Mouse (Mus musculus) kidney, adult 2 months (tissue): ENCODE data around the gene Dock4.

Experiments
- CTCF ChIP-seq: fragments of 200-500 bp; conservative IDR thresholded peaks from 2 replicates; pipeline ENCODE4 v1.5.1; 2011; ENCODE audit warnings: low read depth, mild to moderate bottlenecking, control low read depth, low read length, moderate library complexity, mixed read lengths; ENCODE audit not compliant: insufficient read depth, insufficient read length
- POLR2A ChIP-seq: fragments of 200-500 bp; IDR thresholded peaks from one replicate; pipeline ENCODE4 v1.6.1; 2011; ENCODE audit warnings: low read depth, low read length, control low read depth

DNA sequence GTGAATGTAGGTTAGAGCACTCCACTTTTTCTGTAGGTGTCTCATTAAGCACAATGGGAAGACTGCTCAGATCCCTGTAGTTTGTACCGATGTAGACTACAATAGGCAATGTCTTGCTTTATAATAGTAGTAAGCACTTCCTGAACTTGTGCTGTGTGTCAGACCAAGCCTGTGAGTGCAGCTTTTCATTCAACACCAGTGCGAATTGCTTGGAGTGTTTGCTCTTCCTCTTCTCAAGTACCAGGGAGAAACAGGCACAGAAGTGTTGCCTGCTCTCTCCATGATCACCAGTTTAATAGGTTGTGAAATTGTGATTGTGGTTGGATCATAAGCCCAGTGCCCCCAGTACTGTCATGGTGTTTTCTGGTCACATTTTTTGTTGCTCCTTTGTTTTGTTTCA, 18.1 kb downstream of the Dock4 start:
- TF ChIP-seq CTCF (no peak), POLR2A (no peak)
